Mouse (Mus musculus) limb, embryonic 13.5 days (tissue): ENCODE measurements around the gene Myh3. TPM values are rescaled to one million over a fixed set of nuclear protein-coding genes. Genes with fewer than 3 reads are reported as not detected.
A peak's percentile ranks its signal among the peaks of the same experiment; 100 is the strongest.

Experiments used
- ATAC-seq: fragments of 200-750 bp; cut with Nextera tagmentation; 2 replicates; pipeline ENCODE4 v1.8.0; 2017; ENCODE audit warnings: low read depth, moderate number of reproducible peaks, moderate TSS enrichment; ENCODE audit not compliant: low FRiP score
- H3K27ac ChIP-seq: fragments of 300-500 bp; sonication (generic); 2 replicates; pipeline ENCODE4 v1.5.1; 2015; ENCODE audit warnings: inconsistent platforms, mild to moderate bottlenecking, moderate library complexity
- H3K27me3 ChIP-seq: fragments of 300-500 bp; sonication (generic); 2 replicates; pipeline ENCODE4 v1.6.1; 2015; ENCODE audit warnings: mild to moderate bottlenecking, inconsistent platforms
- H3K36me3 ChIP-seq: fragments of 300-500 bp; sonication (generic); 2 replicates; pipeline ENCODE4 v1.6.1; 2015; ENCODE audit warnings: inconsistent platforms, mild to moderate bottlenecking, moderate library complexity
- H3K4me1 ChIP-seq: fragments of 300-500 bp; sonication (generic); 2 replicates; pipeline ENCODE4 v1.6.1; 2015; ENCODE audit warnings: inconsistent platforms
- H3K4me2 ChIP-seq: fragments of 300-500 bp; sonication (generic); replicated peaks from 2 replicates; pipeline ENCODE4 v1.6.1; 2015; ENCODE audit warnings: inconsistent platforms, mild to moderate bottlenecking, moderate library complexity
- H3K4me3 ChIP-seq: fragments of 300-500 bp; sonication (generic); 2 replicates; pipeline ENCODE4 v1.5.1; 2015; ENCODE audit warnings: moderate library complexity, mild to moderate bottlenecking, inconsistent platforms
- H3K9ac ChIP-seq: fragments of 300-500 bp; sonication (generic); 2 replicates; pipeline ENCODE4 v1.6.1; 2015; ENCODE audit warnings: mild to moderate bottlenecking, inconsistent platforms
- H3K9me3 ChIP-seq: fragments of 300-500 bp; sonication (generic); 2 replicates; pipeline ENCODE4 v1.6.1; 2016; ENCODE audit warnings: inconsistent platforms
- WGBS: fragments of 180-500 bp; shearing (Covaris S2); methylation state at CpG from one replicate; pipeline ENCODE4 v1.1.7; 2015; 5-methylcytosine and 5-hydroxymethylcytosine counted together
- polyA plus RNA-seq: library from polyadenylated mRNA; unstranded; fragments of >200 nt; fragmentation: Nextera tagmentation; extraction: Ambion mirVana; gene quantifications from 2 replicates; pipeline ENCODE4 v1.2.1, GENCODE M21; 2015

Myh3 gene
- polyA plus RNA-seq, 1 experiment from 2014 or later, result 101 TPM

GRCm38 (mm10) chr11:67051676-67052320 lies 26.3 kb upstream of the Myh3 start:
- no peaks in the 10 kb centered on the region for H3K27me3 ChIP-seq
- 8% methylated on average over 16 of the region's 16 CpGs for WGBS
- peak overlapping the region; percentile 89 for H3K9ac ChIP-seq
- peak overlapping the region; percentile 100 for H3K4me3 ChIP-seq
- H3K36me3 ChIP-seq, result peaks cover 32% of the 10 kb centered on the region
- H3K27ac ChIP-seq, result peak overlapping the region; percentile 79
- peaks cover 18% of the 10 kb centered on the region for H3K4me1 ChIP-seq
- ATAC-seq, result peak; percentile 42
- H3K9me3 ChIP-seq, result no peaks in the 10 kb centered on the region
- peak overlapping the region; percentile 75 for H3K4me2 ChIP-seq

GRCm38 (mm10) chr11:67052321-67052952 lies 25.7 kb upstream of the Myh3 start, which contains the start of the genes Adprm and Sco1:
Adprm (minus strand) TSS chr11:67052594.
Sco1 (plus strand) TSS chr11:67052670.
- H3K36me3 ChIP-seq, result peaks cover 39% of the 10 kb centered on the region
- peak within 1 kb of the TSS; percentile 100 for H3K4me3 ChIP-seq
- H3K4me1 ChIP-seq, result peaks cover 18% of the 10 kb centered on the region
- peak within 1 kb of the TSS; percentile 75 for H3K4me2 ChIP-seq
- peak within 1 kb of the TSS; percentile 79 for H3K27ac ChIP-seq
- ATAC-seq, result peak; percentile 93
- H3K9ac ChIP-seq, result peak within 1 kb of the TSS; percentile 89
- no peaks in the 10 kb centered on the region for H3K27me3 ChIP-seq
- under 1% methylated on average over 50 of the region's 50 CpGs for WGBS
- H3K9me3 ChIP-seq, result no peaks in the 10 kb centered on the region

- Histone ChIP-seq H3K4me1 (peaks cover 18% of the 10 kb centered on the region), H3K4me3 (no peak overlapping the region), H3K27ac (no peak overlapping the region), H3K27me3 (no peaks in the 10 kb centered on the region), H3K36me3 (peaks cover 53% of the 10 kb centered on the region), H3K4me2 (no peak overlapping the region), H3K9me3 (no peaks in the 10 kb centered on the region), H3K9ac (no peak overlapping the region)
- 90% methylated on average over 8 of the region's 8 CpGs for WGBS
- no peak for ATAC-seq
Measured at GRCm38 (mm10) chr11:67054754-67055365, 23.2 kb upstream of the Myh3 start.

- 88% methylated on average over 2 of the region's 2 CpGs for WGBS
- H3K27ac ChIP-seq, result no peak overlapping the region
- no peaks in the 10 kb centered on the region for H3K9me3 ChIP-seq
- no peaks in the 10 kb centered on the region for H3K27me3 ChIP-seq
- H3K4me3 ChIP-seq, result no peak overlapping the region
- H3K4me2 ChIP-seq, result no peak overlapping the region
- ATAC-seq, result no peak
- no peaks in the 10 kb centered on the region for H3K4me1 ChIP-seq
- H3K9ac ChIP-seq, result no peak overlapping the region
- peaks cover 91% of the 10 kb centered on the region for H3K36me3 ChIP-seq
Measured at GRCm38 (mm10) chr11:67061311-67061710, 16.8 kb upstream of the Myh3 start.

GRCm38 (mm10) chr11:67062726-67063125 lies 15.4 kb upstream of the Myh3 start:
- Histone ChIP-seq H3K4me1 (no peaks in the 10 kb centered on the region), H3K4me3 (no peak overlapping the region), H3K27me3 (no peaks in the 10 kb centered on the region), H3K36me3 (peaks cover 87% of the 10 kb centered on the region), H3K27ac (no peak overlapping the region), H3K9ac (no peak overlapping the region), H3K9me3 (no peaks in the 10 kb centered on the region), H3K4me2 (no peak overlapping the region)
- ATAC-seq, result no peak
- 89% methylated on average over 3 of the region's 3 CpGs for WGBS

- ATAC-seq, result no peak
- H3K4me2 ChIP-seq, result no peak overlapping the region
- H3K27me3 ChIP-seq, result no peaks in the 10 kb centered on the region
- H3K9ac ChIP-seq, result no peak overlapping the region
- peaks cover 48% of the 10 kb centered on the region for H3K36me3 ChIP-seq
- no peaks in the 10 kb centered on the region for H3K4me1 ChIP-seq
- H3K9me3 ChIP-seq, result no peaks in the 10 kb centered on the region
- no peak overlapping the region for H3K4me3 ChIP-seq
- no peak overlapping the region for H3K27ac ChIP-seq
- 91% methylated on average over 3 of the region's 3 CpGs for WGBS
Measured at GRCm38 (mm10) chr11:67067741-67068140, 10.4 kb upstream of the Myh3 start.

- WGBS, result 76% methylated on average over 15 of the region's 15 CpGs
Measured at GRCm38 (mm10) chr11:67072615-67073130, 5.4 kb upstream of the Myh3 start.

GRCm38 (mm10) chr11:67075036-67075435 lies 3.1 kb upstream of the Myh3 start:
- peak; percentile 61; the same call in 1 of the 2 replicates for ATAC-seq
- Histone ChIP-seq H3K4me2 (no peak overlapping the region), H3K27me3 (no peaks in the 10 kb centered on the region), H3K36me3 (no peaks in the 10 kb centered on the region), H3K4me1 (no peaks in the 10 kb centered on the region), H3K4me3 (no peak overlapping the region), H3K9me3 (no peaks in the 10 kb centered on the region), H3K9ac (no peak overlapping the region), H3K27ac (no peak overlapping the region)
- 38% methylated on average over 3 of the region's 3 CpGs for WGBS

More at GRCm38 (mm10) chr11:67072615-67073130, 5.4 kb upstream of the Myh3 start:
- H3K4me1 ChIP-seq, result no peaks in the 10 kb centered on the region
- H3K9ac ChIP-seq, result no peak overlapping the region
- no peak overlapping the region for H3K4me3 ChIP-seq
- no peak overlapping the region for H3K4me2 ChIP-seq
- H3K36me3 ChIP-seq, result peaks cover 4% of the 10 kb centered on the region; the same call in 1 of the 2 replicates
- H3K27ac ChIP-seq, result no peak overlapping the region
- no peaks in the 10 kb centered on the region for H3K9me3 ChIP-seq
- no peaks in the 10 kb centered on the region for H3K27me3 ChIP-seq
- no peak for ATAC-seq

GRCm38 (mm10) chr11:67076781-67077180 lies 1.3 kb upstream of the Myh3 start:
- Histone ChIP-seq H3K4me1 (no peaks in the 10 kb centered on the region; the same call in 1 of the 2 replicates), H3K36me3 (no peaks in the 10 kb centered on the region), H3K4me2 (no peak overlapping the region), H3K27ac (no peak overlapping the region), H3K9me3 (no peaks in the 10 kb centered on the region), H3K9ac (no peak overlapping the region), H3K4me3 (no peak overlapping the region), H3K27me3 (no peaks in the 10 kb centered on the region)
- no peak for ATAC-seq
- WGBS, result 86% methylated on average over 5 of the region's 5 CpGs

- WGBS, result 44% methylated on average over 3 of the region's 3 CpGs
- H3K36me3 ChIP-seq, result no peaks in the 10 kb centered on the region
- H3K27ac ChIP-seq, result no peak overlapping the region
- ATAC-seq, result no peak
- H3K4me3 ChIP-seq, result no peak overlapping the region
- no peaks in the 10 kb centered on the region; the same call in 1 of the 2 replicates for H3K4me1 ChIP-seq
- no peak overlapping the region for H3K9ac ChIP-seq
- H3K4me2 ChIP-seq, result no peak overlapping the region
- H3K9me3 ChIP-seq, result no peaks in the 10 kb centered on the region
- 0 out of 2 replicates have a peak, but pooled peaks cover 3% of the 10 kb centered on the region for H3K27me3 ChIP-seq
Measured at GRCm38 (mm10) chr11:67077435-67077834, 665 bp upstream of the Myh3 start.

GRCm38 (mm10) chr11:67078888-67079287 lies 788 bp downstream of the Myh3 start:
- Histone ChIP-seq H3K36me3 (no peaks in the 10 kb centered on the region), H3K4me2 (no peak overlapping the region), H3K27ac (no peak overlapping the region), H3K9me3 (no peaks in the 10 kb centered on the region), H3K4me1 (no peaks in the 10 kb centered on the region; the same call in 1 of the 2 replicates), H3K4me3 (no peak overlapping the region), H3K27me3 (peaks cover 14% of the 10 kb centered on the region), H3K9ac (no peak overlapping the region)
- 89% methylated on average over 6 of the region's 6 CpGs for WGBS
- ATAC-seq, result no peak

GRCm38 (mm10) chr11:67079740-67080139 lies 1.6 kb downstream of the Myh3 start:
- H3K36me3 ChIP-seq, result no peaks in the 10 kb centered on the region
- WGBS, result 71% methylated on average over 11 of the region's 11 CpGs
- no peak overlapping the region for H3K4me2 ChIP-seq
- no peaks in the 10 kb centered on the region; the same call in 1 of the 2 replicates for H3K4me1 ChIP-seq
- peaks cover 22% of the 10 kb centered on the region for H3K27me3 ChIP-seq
- no peaks in the 10 kb centered on the region for H3K9me3 ChIP-seq
- H3K4me3 ChIP-seq, result 0 out of 2 replicates have a peak overlapping the region, but pooled peaks have one; percentile 4
- no peak overlapping the region for H3K27ac ChIP-seq
- ATAC-seq, result no peak
- no peak overlapping the region for H3K9ac ChIP-seq
